Mouse (Mus musculus) adrenal gland, postnatal 25 days (tissue): ENCODE results near the gene Col5a1. TPM values are rescaled to one million over a fixed set of nuclear protein-coding genes. Genes with fewer than 3 reads are reported as not detected.

Source experiments
- DNase-seq: peaks from one replicate; pipeline ENCODE4 v3.0.0; 2021; ENCODE audit warnings: mixed read lengths
- total RNA-seq: library from RNA; stranded (reverse); gene quantifications from 2 replicates; pipeline ENCODE4 v1.2.3, GENCODE M21; 2021

The Col5a1 gene
- total RNA-seq, 1 experiment from 2014 or later = 60.7 TPM

GRCm38 (mm10) chr2:27885456-27886147 lies 623 bp upstream of the Col5a1 start:
- no peak for DNase-seq

DNA sequence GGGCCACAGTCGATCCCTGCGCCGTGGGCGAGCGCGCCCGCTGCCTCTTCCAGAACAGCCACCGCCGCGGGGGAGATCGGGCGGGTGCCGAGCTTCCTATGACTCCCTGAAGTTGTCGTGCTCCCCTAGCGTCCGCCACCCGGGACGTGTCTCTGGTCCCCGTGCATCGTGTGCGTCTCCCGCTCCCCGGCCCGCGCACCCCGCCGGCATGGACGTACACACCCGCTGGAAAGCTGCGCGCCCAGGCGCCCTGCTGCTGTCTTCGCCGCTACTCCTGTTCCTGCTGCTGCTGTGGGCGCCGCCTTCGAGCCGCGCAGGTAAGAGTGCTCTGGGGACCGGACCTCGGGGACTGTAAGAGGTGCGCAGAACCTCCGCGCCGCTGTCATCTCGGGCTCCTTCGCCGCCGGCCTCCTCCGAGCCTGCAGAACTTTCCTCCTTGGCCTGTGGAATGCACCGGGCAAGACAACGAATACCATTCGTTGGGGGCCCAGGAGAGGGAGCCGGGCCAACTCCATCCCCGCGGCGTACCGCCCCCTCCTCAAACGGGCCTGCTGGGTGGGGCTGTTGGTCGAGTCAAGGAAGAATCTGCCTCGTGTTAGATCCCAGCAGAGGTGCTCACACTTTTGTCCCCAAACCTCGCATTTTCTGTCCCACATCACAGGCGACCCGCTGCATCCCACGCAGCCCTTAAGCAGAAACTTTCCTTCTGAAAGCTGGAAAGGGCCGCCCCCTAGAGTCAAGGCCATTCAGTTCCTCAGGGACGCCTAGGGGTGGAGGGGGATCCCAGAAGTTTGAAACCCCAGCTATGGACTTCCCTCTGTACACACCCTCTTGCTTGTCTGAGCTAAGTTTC lies 609 bp downstream of the Col5a1 start:
- DNase-seq = peak; percentile 50

DNA sequence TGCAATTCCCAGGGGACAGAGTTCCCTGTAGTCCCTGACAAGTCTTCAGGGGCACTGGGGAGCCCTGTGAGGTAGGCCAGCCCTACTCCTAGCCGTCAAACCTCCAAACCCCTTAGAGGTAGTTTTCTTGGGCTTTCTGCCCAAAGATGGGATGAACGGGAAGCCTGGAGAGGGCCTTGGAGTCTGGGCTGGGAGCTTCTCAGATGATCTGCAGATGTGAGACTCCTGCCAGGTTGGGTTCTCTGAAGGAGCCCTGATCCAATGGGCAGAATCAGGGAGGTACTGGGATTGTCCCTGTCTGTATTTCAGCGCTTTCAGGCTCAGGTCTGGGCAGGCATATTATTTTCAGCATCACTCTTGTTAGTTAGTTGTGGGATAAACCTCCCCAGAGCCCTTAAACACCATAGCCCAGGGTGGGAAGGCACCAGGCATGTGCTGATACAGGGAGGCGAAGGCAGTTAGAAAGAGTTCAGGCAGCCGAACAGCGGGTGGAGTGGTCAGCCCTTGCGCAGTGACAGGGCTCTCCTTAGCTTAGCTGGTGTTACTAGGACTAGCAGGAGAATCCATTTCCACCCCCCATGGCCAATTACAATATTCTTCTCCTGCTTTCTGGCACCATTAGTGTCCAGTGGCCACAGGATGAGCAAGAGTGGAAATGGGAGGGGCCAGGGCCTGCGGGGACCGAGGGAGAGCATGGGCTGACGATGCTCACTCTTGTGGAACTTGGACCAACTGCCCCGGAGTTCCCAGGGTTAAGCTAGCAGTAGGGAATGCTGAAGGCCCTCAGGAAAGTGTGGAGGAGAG lies 1.4 kb downstream of the Col5a1 start:
- peak; percentile 56 for DNase-seq

- DNase-seq = no peak
These were observed 2.6 kb downstream of the Col5a1 start for GRCm38 (mm10) chr2:27888603-27889545.

DNA sequence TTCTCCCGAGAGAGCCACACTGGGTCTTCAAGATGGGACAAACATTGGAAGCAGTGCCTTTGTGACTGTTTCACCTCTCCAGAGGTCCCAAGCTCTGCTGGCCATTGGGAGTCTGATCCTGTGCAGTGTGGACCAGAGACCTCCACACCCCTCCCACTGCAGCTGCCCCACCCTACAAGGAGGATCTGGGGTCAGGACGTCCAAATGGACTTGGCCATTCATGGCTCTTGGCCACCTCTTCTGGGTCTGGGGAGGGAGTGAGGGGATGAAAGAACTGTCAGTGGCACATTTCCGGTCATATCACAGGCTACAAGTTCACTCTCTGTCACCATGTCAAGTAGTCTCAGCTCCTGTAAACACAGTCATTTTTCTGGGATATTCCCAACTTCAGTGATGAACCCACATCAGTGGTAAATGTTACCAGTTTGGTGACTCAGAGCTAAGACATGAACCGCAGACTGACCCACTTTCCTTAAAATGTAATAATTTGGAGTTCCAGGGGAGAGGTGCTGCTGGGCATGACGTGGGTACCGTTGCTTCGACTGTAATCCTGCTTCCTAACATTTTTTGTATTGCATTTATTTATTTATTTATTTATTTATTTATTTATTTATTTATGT lies 5.8 kb downstream of the Col5a1 start:
- no peak for DNase-seq

DNA sequence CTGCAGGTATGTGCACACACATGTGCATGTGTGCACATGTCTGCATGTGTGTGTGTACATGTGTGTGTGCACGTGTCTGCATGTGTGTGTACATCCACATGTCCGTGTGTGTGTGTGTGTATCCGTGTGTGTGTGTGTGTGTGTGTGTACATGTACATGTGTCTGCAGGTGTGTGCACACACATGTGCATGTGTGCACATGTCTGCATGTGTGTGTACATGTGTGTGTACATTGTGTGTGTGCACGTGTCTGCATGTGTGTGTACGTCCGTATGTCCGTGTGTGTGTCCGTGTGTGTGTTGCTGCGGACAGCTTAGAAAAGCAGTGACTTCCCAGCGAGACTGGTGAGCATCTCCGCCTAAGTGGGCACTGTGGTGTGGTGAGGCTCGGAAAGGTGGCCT lies 6.8 kb downstream of the Col5a1 start:
- DNase-seq = no peak

GRCm38 (mm10) chr2:27894986-27895385 lies 8.8 kb downstream of the Col5a1 start:
- no peak for DNase-seq

GRCm38 (mm10) chr2:27895648-27896047 lies 9.4 kb downstream of the Col5a1 start:
- DNase-seq = no peak

- no peak for DNase-seq
These were observed 10.9 kb downstream of the Col5a1 start for GRCm38 (mm10) chr2:27897161-27897560.

- peak; percentile 56 for DNase-seq
These were observed 13.7 kb downstream of the Col5a1 start for GRCm38 (mm10) chr2:27899894-27900293.

- DNase-seq = no peak
These were observed 14.9 kb downstream of the Col5a1 start for GRCm38 (mm10) chr2:27901076-27901475.

GRCm38 (mm10) chr2:27901525-27902245 lies 15.5 kb downstream of the Col5a1 start:
- no peak for DNase-seq

DNA sequence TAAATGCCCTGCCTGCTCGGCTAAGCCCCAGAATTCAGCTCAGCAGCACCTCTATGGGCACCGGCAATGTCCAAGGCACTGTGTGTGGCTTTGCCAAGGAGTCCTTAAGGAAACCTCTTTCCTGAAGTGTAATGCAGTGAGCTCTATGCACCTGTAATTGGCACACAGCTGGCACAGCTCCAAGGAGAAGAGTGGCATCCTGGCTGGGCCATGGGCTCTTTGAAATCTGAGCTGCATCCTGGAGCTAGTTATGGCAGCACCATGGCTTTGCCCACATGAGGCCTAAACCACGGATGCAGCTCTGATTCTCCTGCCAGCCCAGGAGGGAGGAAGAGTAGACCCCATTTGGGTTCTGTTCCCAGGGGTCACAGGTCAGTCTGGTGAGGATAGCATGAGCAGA lies 16.1 kb downstream of the Col5a1 start:
- no peak for DNase-seq

DNA sequence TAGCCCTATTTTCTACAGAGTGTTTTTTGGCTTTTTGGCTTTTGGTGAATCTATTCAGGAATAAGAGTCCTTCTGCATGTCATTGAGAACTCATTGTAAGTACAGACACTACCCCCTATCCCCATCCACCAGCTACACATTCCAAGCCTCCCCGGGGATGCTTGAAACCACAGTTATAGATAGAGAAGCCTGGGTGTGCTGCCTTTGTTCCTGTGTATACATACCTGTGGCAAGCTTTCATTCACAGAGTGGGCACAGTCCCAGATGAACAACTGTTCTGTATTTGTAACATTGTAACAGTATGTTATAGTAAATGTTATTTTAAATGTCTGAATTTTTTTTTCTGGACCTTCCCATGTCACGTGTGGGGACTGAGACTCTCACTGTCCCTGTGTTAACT lies 19.2 kb downstream of the Col5a1 start:
- DNase-seq = no peak

DNA sequence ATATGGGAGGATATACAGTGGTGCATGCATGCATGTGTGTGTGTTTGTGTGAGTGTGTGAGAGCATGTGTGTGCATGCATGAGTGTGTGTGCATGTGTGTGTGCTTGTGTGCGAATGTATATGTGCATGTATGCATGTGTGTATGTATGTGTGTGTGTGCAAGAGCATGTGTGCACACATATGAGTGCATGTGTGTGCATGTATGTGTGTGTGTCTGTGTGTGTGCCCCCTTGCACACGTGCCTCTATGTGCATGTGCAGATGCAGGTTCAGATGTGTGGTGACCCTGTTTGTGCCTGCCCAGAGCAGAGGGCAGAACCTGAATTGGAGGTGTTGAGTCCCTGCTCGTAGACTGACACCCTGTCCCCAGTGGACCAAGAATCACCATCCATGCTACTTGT lies 24.3 kb downstream of the Col5a1 start:
- no peak for DNase-seq

DNA sequence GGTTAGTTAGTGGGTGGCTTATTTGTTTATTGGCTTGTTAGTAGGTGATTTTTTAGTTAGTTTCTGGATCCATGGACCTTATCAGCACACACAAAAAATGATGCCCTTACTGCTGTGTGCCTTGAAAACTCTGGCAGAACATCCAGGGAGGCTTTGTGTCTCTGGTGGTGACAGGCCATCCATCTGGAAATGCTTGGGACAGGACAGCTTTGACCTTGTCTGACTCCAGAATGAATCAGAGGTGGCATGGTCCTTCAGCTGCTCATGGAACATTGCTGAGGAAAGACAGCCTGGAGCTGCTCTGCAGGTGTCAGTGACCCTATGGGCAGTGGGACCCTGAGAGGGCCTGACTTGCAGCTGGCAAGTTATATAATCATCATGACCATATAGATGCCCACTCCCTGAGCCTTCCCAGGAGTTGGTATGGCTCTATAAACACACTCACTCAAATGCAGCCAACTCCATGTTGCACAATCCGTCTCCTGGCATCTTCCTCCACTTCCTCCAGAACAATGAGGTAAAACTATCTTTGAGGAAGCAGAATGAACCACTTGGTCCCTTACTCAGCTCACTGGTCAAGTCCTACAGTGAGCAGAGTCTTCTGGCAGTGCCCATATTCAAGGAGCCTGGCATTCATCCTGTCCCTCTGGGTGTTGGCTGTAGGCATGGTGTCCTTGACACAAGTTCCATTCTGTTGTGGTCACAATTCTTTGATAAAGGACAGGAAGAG lies 26.5 kb downstream of the Col5a1 start:
- no peak for DNase-seq

DNA sequence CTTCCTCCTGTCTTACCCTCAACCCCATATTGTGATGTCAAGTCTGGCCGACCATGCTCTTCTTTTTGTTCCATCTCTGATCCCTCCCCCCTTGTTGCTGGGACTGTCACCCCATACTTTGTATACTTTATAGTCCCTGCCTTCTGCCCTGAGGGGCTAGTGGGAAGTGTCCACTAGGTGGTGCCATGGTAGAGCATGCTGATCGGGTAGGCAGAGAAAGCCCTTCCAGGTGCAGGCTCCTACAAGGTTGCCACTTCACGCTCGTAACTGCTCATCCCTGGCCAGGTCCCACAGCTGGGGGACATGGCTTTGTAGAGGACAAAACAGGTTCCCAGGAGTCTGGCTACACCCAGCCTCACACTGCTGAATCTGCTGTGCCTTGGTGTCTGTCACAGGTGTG lies 29.5 kb downstream of the Col5a1 start:
- DNase-seq = peak; percentile 55

DNA sequence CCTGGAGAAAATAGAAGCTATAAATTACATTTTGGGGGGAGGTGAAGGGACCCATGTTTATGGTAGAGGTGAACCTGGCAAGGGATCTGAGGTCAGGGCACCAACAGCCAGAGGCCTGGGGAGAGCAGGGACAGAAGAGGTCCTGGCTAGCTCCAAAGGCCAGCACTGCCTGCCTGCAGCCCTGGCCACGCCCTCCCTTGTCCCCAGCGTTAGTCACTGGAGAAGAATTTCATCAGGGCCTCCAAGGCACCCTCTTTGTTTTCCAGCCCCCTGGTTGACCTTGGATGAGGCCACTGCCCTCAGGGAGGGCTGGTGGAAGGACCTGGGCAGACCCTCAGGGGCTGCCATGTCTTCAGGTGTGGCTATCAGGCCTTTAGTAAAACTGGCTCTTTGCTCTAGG lies 30.1 kb downstream of the Col5a1 start:
- DNase-seq = peak; percentile 76

- DNase-seq = peak; percentile 41
These were observed 31.0 kb downstream of the Col5a1 start for GRCm38 (mm10) chr2:27917177-27917576.

GRCm38 (mm10) chr2:27918106-27918505 lies 31.9 kb downstream of the Col5a1 start:
- DNase-seq = no peak
